Mouse (Mus musculus) midbrain, embryonic 12.5 days (tissue): ENCODE results near the gene Dock7. TPM values are rescaled to one million over a fixed set of nuclear protein-coding genes. Genes with fewer than 3 reads are reported as not detected.
A peak's percentile ranks its signal among the peaks of the same experiment; 100 is the strongest.
"Not testable (repeated sequence)": the region's sequence is repeated elsewhere in the genome, so short reads cannot be mapped to it uniquely, and the experiment has no call there.

ENCODE experiments used
- ATAC-seq: fragments of 200-750 bp; cut with Nextera tagmentation; 2 replicates; pipeline ENCODE4 v1.8.0; 2017; ENCODE audit warnings: low read depth, moderate TSS enrichment, moderate library complexity; ENCODE audit not compliant: low FRiP score
- H3K27ac ChIP-seq: fragments of 300-500 bp; sonication (generic); replicated peaks from 2 replicates; pipeline ENCODE4 v1.5.1; 2016; ENCODE audit warnings: mild to moderate bottlenecking
- H3K27me3 ChIP-seq: fragments of 300-500 bp; sonication (generic); 2 replicates; pipeline ENCODE4 v1.6.1; 2016; ENCODE audit warnings: mild to moderate bottlenecking
- H3K36me3 ChIP-seq: fragments of 300-500 bp; sonication (generic); 2 replicates; pipeline ENCODE4 v1.6.1; 2016
- H3K4me1 ChIP-seq: fragments of 300-500 bp; sonication (generic); 2 replicates; pipeline ENCODE4 v1.6.1; 2016
- H3K4me2 ChIP-seq: fragments of 300-500 bp; sonication (generic); replicated peaks from 2 replicates; pipeline ENCODE4 v1.6.1; 2016; ENCODE audit warnings: mild to moderate bottlenecking, moderate library complexity
- H3K4me3 ChIP-seq: fragments of 300-500 bp; sonication (generic); 2 replicates; pipeline ENCODE4 v1.5.1; 2016; ENCODE audit warnings: mild to moderate bottlenecking
- H3K9ac ChIP-seq: fragments of 300-500 bp; sonication (generic); replicated peaks from 2 replicates; pipeline ENCODE4 v1.6.1; 2016; ENCODE audit warnings: mild to moderate bottlenecking, moderate library complexity
- H3K9me3 ChIP-seq: fragments of 300-500 bp; sonication (generic); 2 replicates; pipeline ENCODE4 v1.6.1; 2016; ENCODE audit warnings: mild to moderate bottlenecking
- WGBS: fragments of 180-500 bp; shearing (Covaris S2); methylation state at CpG from one replicate; pipeline ENCODE4 v1.1.7; 2016; 5-methylcytosine and 5-hydroxymethylcytosine counted together
- polyA plus RNA-seq: library from polyadenylated mRNA; unstranded; fragments of >200 nt; fragmentation: Nextera tagmentation; extraction: Ambion mirVana; gene quantifications from 2 replicates; pipeline ENCODE4 v1.2.1, GENCODE M21; 2016

Gene Dock7
- polyA plus RNA-seq, 1 experiment from 2014 or later = 120 TPM

- no peak overlapping the region for H3K4me2 ChIP-seq
- peaks cover 45% of the 10 kb centered on the region for H3K36me3 ChIP-seq
- ATAC-seq = no peak
- H3K27ac ChIP-seq = no peak overlapping the region
- no peak overlapping the region for H3K4me3 ChIP-seq
- no peaks in the 10 kb centered on the region for H3K9me3 ChIP-seq
- WGBS = 94% methylated on average over 2 of the region's 2 CpGs
- H3K4me1 ChIP-seq = no peaks in the 10 kb centered on the region
- H3K9ac ChIP-seq = no peak overlapping the region
- no peaks in the 10 kb centered on the region for H3K27me3 ChIP-seq
These were observed 142.0 kb downstream of the Dock7 start for GRCm38 (mm10) chr4:98978693-98979092.

GRCm38 (mm10) chr4:98978288-98978687 lies 142.4 kb downstream of the Dock7 start:
- H3K36me3 ChIP-seq = peaks cover 45% of the 10 kb centered on the region
- not testable (repeated sequence) for H3K9me3 ChIP-seq, H3K9ac ChIP-seq, H3K4me1 ChIP-seq, H3K27ac ChIP-seq, ATAC-seq, H3K4me3 ChIP-seq, H3K27me3 ChIP-seq, H3K4me2 ChIP-seq
- WGBS = 94% methylated on average over 2 of the region's 2 CpGs

DNA sequence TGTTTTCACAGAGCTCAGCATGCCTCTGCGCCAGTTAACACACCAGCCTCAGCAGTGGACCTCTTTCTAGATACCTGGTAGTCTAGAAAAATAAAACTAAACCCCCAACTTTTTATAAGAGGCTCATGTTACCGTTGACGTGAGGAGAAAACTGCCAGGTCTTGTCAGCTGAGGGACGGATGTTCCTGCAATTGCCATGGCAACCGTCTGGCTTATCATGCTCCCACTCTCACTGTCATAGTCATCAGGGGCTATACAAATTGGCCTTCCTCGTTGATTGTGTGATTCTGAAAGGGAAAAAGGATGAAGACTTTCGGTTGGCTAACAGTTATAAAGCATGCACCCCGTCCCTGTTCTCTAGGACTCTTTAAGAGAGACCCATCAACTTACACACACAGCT lies 145.0 kb downstream of the Dock7 start:
- H3K27ac ChIP-seq = no peak overlapping the region
- no peaks in the 10 kb centered on the region for H3K9me3 ChIP-seq
- no peaks in the 10 kb centered on the region for H3K27me3 ChIP-seq
- no peak for ATAC-seq
- H3K4me3 ChIP-seq = no peak overlapping the region
- H3K4me1 ChIP-seq = no peaks in the 10 kb centered on the region
- H3K36me3 ChIP-seq = peaks cover 59% of the 10 kb centered on the region
- no peak overlapping the region for H3K9ac ChIP-seq
- H3K4me2 ChIP-seq = no peak overlapping the region
- whole genome bisulfite sequencing = 57% methylated on average over 8 of the region's 8 CpGs

GRCm38 (mm10) chr4:98969946-98970345 lies 150.8 kb downstream of the Dock7 start:
- Histone ChIP-seq H3K27ac (no peak overlapping the region), H3K9me3 (no peaks in the 10 kb centered on the region), H3K9ac (no peak overlapping the region), H3K4me2 (no peak overlapping the region), H3K27me3 (no peaks in the 10 kb centered on the region), H3K36me3 (peaks cover 80% of the 10 kb centered on the region), H3K4me1 (no peaks in the 10 kb centered on the region), H3K4me3 (no peak overlapping the region)
- WGBS = 88% methylated on average over 3 of the region's 3 CpGs
- ATAC-seq = no peak

- ATAC-seq = no peak
- no peak overlapping the region for H3K27ac ChIP-seq
- no peaks in the 10 kb centered on the region for H3K9me3 ChIP-seq
- H3K27me3 ChIP-seq = no peaks in the 10 kb centered on the region
- WGBS = 89% methylated on average over 3 of the region's 3 CpGs
- H3K36me3 ChIP-seq = peaks cover 58% of the 10 kb centered on the region
- H3K9ac ChIP-seq = no peak overlapping the region
- no peak overlapping the region for H3K4me2 ChIP-seq
- no peaks in the 10 kb centered on the region for H3K4me1 ChIP-seq
- H3K4me3 ChIP-seq = no peak overlapping the region
These were observed 160.5 kb downstream of the Dock7 start for GRCm38 (mm10) chr4:98960243-98960642.

GRCm38 (mm10) chr4:98955986-98956385 lies 164.7 kb downstream of the Dock7 start:
- H3K9ac ChIP-seq = no peak overlapping the region
- no peaks in the 10 kb centered on the region for H3K9me3 ChIP-seq
- ATAC-seq = no peak
- peaks cover 56% of the 10 kb centered on the region for H3K36me3 ChIP-seq
- WGBS = 94% methylated on average over 8 of the region's 8 CpGs
- no peak overlapping the region for H3K4me3 ChIP-seq
- no peak overlapping the region for H3K27ac ChIP-seq
- H3K4me2 ChIP-seq = no peak overlapping the region
- no peaks in the 10 kb centered on the region for H3K4me1 ChIP-seq
- H3K27me3 ChIP-seq = no peaks in the 10 kb centered on the region

DNA sequence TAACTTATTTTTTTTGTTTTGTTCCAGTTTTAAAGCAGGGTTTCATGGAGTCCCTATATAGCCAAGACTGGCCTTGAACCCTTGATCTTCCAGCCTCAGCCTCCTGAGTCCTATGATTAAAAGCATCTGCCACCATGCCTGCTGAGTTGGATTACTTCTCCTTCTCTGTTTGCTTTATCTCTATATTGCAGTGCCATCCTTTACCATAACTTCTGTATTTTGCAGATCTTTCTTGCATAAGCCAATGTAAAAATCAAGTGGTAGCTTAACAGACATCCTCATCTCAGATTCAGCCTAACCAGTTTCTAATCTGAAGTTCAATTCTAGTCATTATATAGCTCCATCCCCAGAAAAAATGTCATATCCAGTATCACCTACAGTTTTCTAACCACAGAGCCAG lies 170.2 kb downstream of the Dock7 start:
- Histone ChIP-seq H3K27me3 (no peaks in the 10 kb centered on the region), H3K27ac (no peak overlapping the region), H3K4me1 (no peaks in the 10 kb centered on the region), H3K4me3 (no peak overlapping the region), H3K9me3 (no peaks in the 10 kb centered on the region), H3K36me3 (peaks cover 30% of the 10 kb centered on the region), H3K9ac (no peak overlapping the region), H3K4me2 (no peak overlapping the region)
- ATAC-seq = no peak

- H3K27me3 ChIP-seq, ATAC-seq, H3K4me2 ChIP-seq, H3K27ac ChIP-seq, H3K9me3 ChIP-seq, H3K4me3 ChIP-seq, H3K9ac ChIP-seq, H3K4me1 ChIP-seq: not testable (repeated sequence)
- peaks cover 59% of the 10 kb centered on the region for H3K36me3 ChIP-seq
- WGBS = 94% methylated on average over 6 of the region's 6 CpGs
These were observed 182.5 kb downstream of the Dock7 start for GRCm38 (mm10) chr4:98938210-98938609.

DNA sequence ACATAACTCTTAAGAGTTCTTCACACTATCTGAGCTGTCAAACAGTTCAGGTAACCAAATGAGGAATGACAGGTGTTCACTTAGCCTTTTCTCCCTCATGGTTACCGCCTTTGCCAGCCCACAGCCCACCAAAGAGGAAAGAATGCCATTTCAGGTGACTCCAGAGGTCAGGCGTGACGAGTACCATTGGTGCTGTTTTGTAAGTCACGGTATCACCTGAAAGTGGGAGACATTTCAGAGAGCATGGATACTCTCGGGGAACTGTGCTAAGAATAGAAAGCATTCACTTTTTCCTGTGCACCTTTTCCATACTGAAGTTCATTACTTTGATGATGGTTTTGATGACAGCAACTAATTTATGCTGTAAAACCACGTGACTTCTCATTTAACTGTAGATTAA lies 184.7 kb downstream of the Dock7 start:
- H3K4me3 ChIP-seq = no peak overlapping the region
- H3K27me3 ChIP-seq = no peaks in the 10 kb centered on the region
- no peak overlapping the region for H3K4me2 ChIP-seq
- WGBS = 92% methylated on average over 6 of the region's 6 CpGs
- no peaks in the 10 kb centered on the region for H3K9me3 ChIP-seq
- peaks cover 64% of the 10 kb centered on the region for H3K36me3 ChIP-seq
- H3K9ac ChIP-seq = no peak overlapping the region
- no peak for ATAC-seq
- no peak overlapping the region for H3K27ac ChIP-seq
- H3K4me1 ChIP-seq = no peaks in the 10 kb centered on the region

DNA sequence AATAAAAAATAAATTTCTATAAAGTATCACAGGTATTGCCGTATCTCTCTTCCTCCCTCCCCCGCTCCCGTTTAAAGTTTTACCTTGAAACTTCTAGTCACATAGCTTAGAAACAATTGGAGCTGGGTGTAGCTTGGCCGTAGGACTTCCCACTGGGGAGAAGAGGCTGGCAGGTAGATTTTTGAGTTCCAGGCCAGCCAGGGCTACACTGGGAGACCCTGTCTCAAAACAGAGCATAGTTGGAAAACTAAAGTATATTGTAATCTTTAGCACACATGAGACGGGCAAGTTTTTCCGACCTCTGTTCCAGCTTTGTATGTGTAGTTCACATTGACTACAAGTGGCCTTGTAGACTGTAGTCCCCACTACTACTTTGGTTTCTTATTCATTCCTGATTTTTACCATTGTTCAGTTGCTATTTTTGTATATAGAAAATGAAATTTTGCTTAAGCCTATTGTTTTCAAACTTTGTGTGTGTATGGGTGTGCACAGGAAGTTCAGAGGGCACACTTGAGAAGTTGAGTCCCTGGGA lies 195.4 kb downstream of the Dock7 start:
- Histone ChIP-seq H3K27ac (no peak overlapping the region), H3K36me3 (peaks cover 5% of the 10 kb centered on the region; the same call in 1 of the 2 replicates), H3K9me3 (no peaks in the 10 kb centered on the region), H3K4me2 (peak overlapping the region; percentile 79), H3K27me3 (no peaks in the 10 kb centered on the region), H3K4me3 (peak overlapping the region; percentile 90), H3K4me1 (peaks cover 19% of the 10 kb centered on the region), H3K9ac (peak overlapping the region; percentile 93)
- ATAC-seq = no peak
- 30% methylated on average over 6 of the region's 6 CpGs for WGBS

DNA sequence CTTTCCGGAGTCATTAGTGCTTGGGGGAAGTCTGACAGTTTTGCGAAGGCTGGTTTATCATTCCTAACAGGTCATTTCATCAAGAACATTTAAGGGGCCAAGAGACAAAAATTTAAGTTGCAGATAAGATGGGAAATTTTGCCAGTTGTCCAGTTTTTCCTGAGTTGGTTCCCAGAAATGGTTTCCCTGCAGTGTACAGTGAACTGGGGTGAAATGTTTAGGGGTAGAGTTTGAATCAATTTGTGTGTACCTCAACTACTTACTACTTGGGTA lies 195.9 kb downstream of the Dock7 start:
- ATAC-seq = no peak
- Histone ChIP-seq H3K9me3 (no peaks in the 10 kb centered on the region), H3K36me3 (0 out of 2 replicates have a peak, but pooled peaks cover under 1% of the 10 kb centered on the region), H3K4me3 (peak overlapping the region; percentile 90), H3K4me1 (peaks cover 19% of the 10 kb centered on the region), H3K4me2 (peak overlapping the region; percentile 79), H3K27me3 (no peaks in the 10 kb centered on the region), H3K9ac (peak overlapping the region; percentile 93), H3K27ac (peak overlapping the region; percentile 97; the same call in 1 of the 2 replicates)
- WGBS = 0% methylated on average over 2 of the region's 2 CpGs

DNA sequence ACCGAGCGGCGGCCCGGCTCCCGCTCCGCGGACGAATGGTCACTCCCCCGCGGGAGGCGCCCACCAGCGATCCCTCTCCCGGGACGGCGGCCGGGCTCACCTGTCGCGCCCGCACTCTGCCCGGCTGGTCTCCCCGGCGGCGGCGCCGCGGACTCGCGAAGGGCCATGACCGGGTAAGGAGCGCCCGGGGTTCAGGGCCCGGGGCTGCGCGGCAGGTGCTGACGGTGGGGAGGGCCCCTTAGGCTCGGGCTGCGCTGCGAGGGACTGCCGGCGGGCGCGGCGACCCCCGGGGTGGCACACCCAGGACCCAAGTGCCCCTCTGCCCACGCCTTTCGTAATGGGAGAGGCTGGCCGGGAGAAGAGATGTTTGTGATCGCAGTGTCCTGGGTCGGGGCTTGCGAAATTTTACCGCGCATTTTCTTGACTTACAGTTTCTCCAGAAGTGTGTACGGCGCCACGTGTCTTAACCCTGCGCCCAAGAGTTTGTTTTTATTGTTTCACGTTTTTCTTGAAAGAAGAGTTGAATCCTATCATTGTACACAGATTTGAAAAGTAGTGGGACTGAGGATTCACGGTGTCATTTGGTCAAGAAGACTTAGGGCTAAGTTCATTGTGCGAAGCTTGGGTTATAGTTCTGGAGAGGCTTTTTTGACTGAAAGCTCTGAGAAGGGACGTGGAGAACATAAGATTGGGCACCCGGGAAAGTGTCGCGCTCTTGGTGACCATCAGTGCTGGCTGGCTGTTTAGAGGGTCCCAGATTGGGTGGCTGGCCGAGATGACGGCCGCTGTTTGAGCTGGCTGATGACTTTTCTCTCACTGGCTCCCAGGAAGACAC lies 196.4 kb downstream of the Dock7 start:
- no peaks in the 10 kb centered on the region for H3K9me3 ChIP-seq
- peak; percentile 40 for ATAC-seq
- peaks cover 19% of the 10 kb centered on the region for H3K4me1 ChIP-seq
- H3K9ac ChIP-seq = peak overlapping the region; percentile 93
- H3K4me3 ChIP-seq = peak overlapping the region; percentile 90
- H3K27me3 ChIP-seq = no peaks in the 10 kb centered on the region
- H3K36me3 ChIP-seq = no peaks in the 10 kb centered on the region
- H3K27ac ChIP-seq = peak overlapping the region; percentile 97
- under 1% methylated on average over 55 of the region's 66 CpGs for WGBS
- peak overlapping the region; percentile 79 for H3K4me2 ChIP-seq
